Mouse (Mus musculus): ENCODE data around the gene Pcnx3.

DNA sequence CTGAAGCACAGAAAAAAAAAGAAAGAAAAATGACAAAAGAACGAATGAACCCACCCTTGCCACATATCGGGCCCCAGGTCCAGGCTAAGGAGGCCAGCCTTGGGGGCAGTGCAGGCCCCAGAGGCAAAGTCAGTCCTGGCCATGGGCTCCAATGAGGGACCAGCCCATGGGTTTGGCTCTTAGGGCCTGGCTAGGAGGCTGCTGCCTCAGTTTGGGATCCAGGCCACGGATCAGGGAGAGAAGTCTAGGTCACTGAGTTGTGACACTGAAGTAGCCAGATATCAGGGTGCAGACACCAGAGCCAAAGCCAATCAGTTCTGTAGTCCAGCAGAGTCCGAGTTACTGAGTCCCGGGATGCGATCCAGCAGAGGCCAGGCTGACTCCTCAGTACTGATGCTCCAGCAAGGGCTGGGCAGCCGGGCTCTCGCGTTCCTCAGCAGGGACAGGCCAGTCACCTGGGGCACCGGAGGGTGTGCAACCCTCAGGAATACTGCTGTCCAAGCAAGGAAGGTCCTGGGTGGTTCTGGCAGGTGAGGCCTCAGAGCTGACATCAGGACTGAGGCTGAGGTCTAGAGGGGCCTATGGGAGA, 23.9 kb downstream of the Pcnx3 start:
- TF ChIP-seq CTCF (IDR thresholded peaks at IDR 0.05; ENCODE audit: control insufficient read depth, insufficient read depth, insufficient replicate concordance, low read depth, low read length) (no peak), POLR2A (IDR thresholded peaks at IDR 0.05; ENCODE audit: control insufficient read depth, low read depth, low read length) (no peak)
